Mouse (Mus musculus) liver, adult 2 months (tissue): Measurements from ENCODE around the gene Acadsb.

ENCODE experiments used
- CTCF ChIP-seq: fragments of 200-500 bp; IDR thresholded peaks from 2 replicates; pipeline ENCODE4 v1.5.1; 2011; ENCODE audit warnings: low read depth, low read length, control low read depth
- POLR2A ChIP-seq: fragments of 200-500 bp; IDR thresholded peaks from 2 replicates; pipeline ENCODE4 v1.6.1; 2011; ENCODE audit warnings: low read length, control low read depth; ENCODE audit not compliant: insufficient read depth; ENCODE audit errors: extremely low read depth

DNA sequence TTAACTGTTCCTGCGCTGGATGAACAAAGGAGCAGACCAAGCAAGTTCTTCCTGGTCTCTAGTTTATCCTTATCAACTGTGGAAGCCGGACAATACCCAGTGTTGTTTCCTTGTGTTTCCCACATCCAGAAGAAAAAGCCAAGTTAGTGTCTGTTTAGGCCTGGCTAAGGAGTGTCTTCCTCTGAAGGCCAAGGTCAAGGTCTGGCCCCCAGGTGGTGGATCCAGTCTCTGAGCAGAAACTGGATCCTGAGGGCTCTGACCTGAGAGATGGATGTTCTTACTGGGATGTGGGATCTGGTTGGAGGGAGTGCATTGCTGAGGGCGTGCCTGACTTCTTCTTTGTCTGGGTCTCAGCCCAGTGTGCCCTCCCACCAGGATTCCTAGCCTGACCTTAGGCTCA is 55.3 kb downstream of the Acadsb start:
- TF ChIP-seq CTCF (no peak), POLR2A (no peak)
